Mouse (Mus musculus) CH12.LX (cell line): Measurements from ENCODE around the gene Ramp3.

Experiments used
- CTCF ChIP-seq, 2 experiments: IDR thresholded peaks in 1 of 2; conservative IDR thresholded peaks in 1 of 2; 2 replicates each; pipeline ENCODE4 v1.5.1; 2011 to 2012; ENCODE audit warnings: low read depth in 2 of 2, low read length in 2 of 2, improper control_type of control experiment in 1 of 2, inconsistent platforms in 1 of 2, mild to moderate bottlenecking in 1 of 2, moderate library complexity in 1 of 2
- ELF1 ChIP-seq: IDR thresholded peaks from 2 replicates; pipeline ENCODE4 v1.6.1; 2014; ENCODE audit warnings: low read depth, mild to moderate bottlenecking, inconsistent platforms, low read length, improper control_type of control experiment
- EP300 ChIP-seq: IDR thresholded peaks from 2 replicates; pipeline ENCODE4 v1.6.1; 2011; ENCODE audit warnings: low read length, improper control_type of control experiment
- ETS1 ChIP-seq: conservative IDR thresholded peaks from 2 replicates; pipeline ENCODE4 v1.6.1; 2012; ENCODE audit warnings: low read depth, mild to moderate bottlenecking, inconsistent platforms, low read length, improper control_type of control experiment, moderate library complexity
- GABPA ChIP-seq: IDR thresholded peaks from 2 replicates; pipeline ENCODE4 v1.6.1; 2012; ENCODE audit warnings: low read depth, low read length, improper control_type of control experiment, inconsistent platforms; ENCODE audit not compliant: insufficient replicate concordance
- JUN ChIP-seq: IDR thresholded peaks from 2 replicates; pipeline ENCODE4 v1.6.1; 2011; ENCODE audit warnings: low read depth, mild to moderate bottlenecking, low read length, improper control_type of control experiment, moderate library complexity; ENCODE audit not compliant: insufficient read depth
- NRF1 ChIP-seq: IDR thresholded peaks from 2 replicates; pipeline ENCODE4 v1.6.1; 2014; ENCODE audit warnings: low read depth, mild to moderate bottlenecking, inconsistent platforms, low read length, improper control_type of control experiment, moderate library complexity
- PAX5 ChIP-seq: IDR thresholded peaks from 2 replicates; pipeline ENCODE4 v1.6.1; 2012; ENCODE audit warnings: low read length, inconsistent platforms, mixed read lengths
- POLR2A ChIP-seq: IDR thresholded peaks from 2 replicates; pipeline ENCODE4 v1.6.1; 2011; ENCODE audit warnings: low read depth, mild to moderate bottlenecking, improper control_type of control experiment, low read length
- RCOR1 ChIP-seq: conservative IDR thresholded peaks from 2 replicates; pipeline ENCODE4 v1.6.1; 2012; ENCODE audit warnings: low read depth, mild to moderate bottlenecking, inconsistent platforms, low read length, improper control_type of control experiment
- UBTF ChIP-seq: IDR thresholded peaks from 2 replicates; pipeline ENCODE4 v1.6.1; 2012; ENCODE audit warnings: low read depth, mild to moderate bottlenecking, inconsistent platforms, low read length, improper control_type of control experiment, moderate library complexity
- USF1 ChIP-seq: IDR thresholded peaks from 2 replicates; pipeline ENCODE4 v1.6.1; 2014; ENCODE audit warnings: low read depth, mild to moderate bottlenecking, inconsistent platforms, low read length, improper control_type of control experiment
- USF2 ChIP-seq: conservative IDR thresholded peaks from 2 replicates; pipeline ENCODE4 v1.6.1; 2011; ENCODE audit warnings: low read depth, low read length, improper control_type of control experiment

GRCm38 (mm10) chr11:6692341-6692740 is 34.0 kb downstream of the Ramp3 start:
- TF ChIP-seq USF1 = no peak
- no peak for TF ChIP-seq POLR2A
- TF ChIP-seq RCOR1 = no peak
- no peak for TF ChIP-seq EP300
- TF ChIP-seq CTCF (conservative IDR thresholded peaks at IDR 0.05 in 1 of 2, IDR thresholded peaks at IDR 0.05 in 1 of 2; ENCODE audit: low read depth in 2 of 2, low read length in 2 of 2) = no peak
- TF ChIP-seq UBTF = no peak
- TF ChIP-seq GABPA = no peak
- no peak for TF ChIP-seq NRF1
- no peak for TF ChIP-seq USF2
- no peak for TF ChIP-seq JUN
- no peak for TF ChIP-seq ETS1
- TF ChIP-seq ELF1 = no peak
- TF ChIP-seq PAX5 = no peak
